ENCODE assay signal across 22 mouse cellular contexts in the genomic region with DNA sequence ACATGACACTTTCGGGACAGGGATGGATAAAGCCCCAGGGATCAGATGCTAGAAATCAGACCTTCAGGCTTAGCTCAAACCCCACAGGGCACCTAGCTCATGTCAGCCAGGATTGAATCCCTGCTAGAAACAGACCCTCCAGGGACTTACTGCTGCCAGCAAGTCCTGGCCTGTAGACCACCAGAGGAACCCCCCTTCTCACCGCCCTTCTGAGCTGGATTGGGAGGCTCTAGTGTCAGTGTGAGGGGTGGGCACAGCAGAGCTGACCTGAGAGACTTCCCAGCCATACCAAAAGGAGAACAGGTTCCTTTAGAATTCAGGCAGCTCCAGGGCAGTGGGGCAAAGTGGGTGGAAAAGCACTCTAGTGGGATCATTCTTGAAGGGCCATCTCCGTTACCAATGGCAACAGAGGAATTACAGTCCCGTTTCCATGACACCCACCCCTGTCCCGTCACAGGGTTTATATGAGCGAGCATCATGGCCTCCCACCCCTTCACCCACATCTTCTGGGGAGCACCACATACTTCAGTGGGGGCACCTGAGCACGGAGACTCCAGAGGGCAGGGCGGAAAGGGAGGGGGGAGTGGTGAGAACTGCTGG. TPM values are rescaled to one million over a fixed set of nuclear protein-coding genes. Genes with fewer than 3 reads are reported as not detected.
A peak's percentile ranks its signal among the peaks of the same experiment; 100 is the strongest.
DNase-seq lines count a peak whose midpoint lies in the region; ATAC-seq and TF ChIP-seq lines count a peak whose summit lies in the region.
"Had no signal": no experiment of that assay in that cellular context is flagged by ENCODE, and none has a peak within 500 bp of the region (broad histone marks: within the 10 kb centered on the region; RNA-seq: fewer than 3 reads in every experiment).

No protein-coding gene starts in this region.

- DNase-seq in embryo, embryonic 10.5 days (ENCODE audit: low spot score), result peak; percentile 21
- DNase-seq in embryo, embryonic 10 days (ENCODE audit: low spot score), result no peak
- no peak for DNase-seq in layer of hippocampus, adult 2 months (ENCODE audit: low spot score in 2 of 2)
- no peak for DNase-seq in layer of hippocampus, postnatal 25 days (ENCODE audit: extremely low spot score in 1 of 2, low spot score in 1 of 2)
- DNase-seq in brain, embryonic 14.5 days (ENCODE audit: low read depth), result peak; percentile 41
- DNase-seq in heart, adult 18-20 months, result no peak
- DNase-seq in urinary bladder, postnatal 10 days (ENCODE audit: low spot score), result no peak
- DNase-seq: cerebellum, adult 11-12 months; gastrocnemius, adult 2 months; heart, adult 11 months; lung, postnatal 10 days; thymus, postnatal 36 days had no signal

- H3K9me3 ChIP-seq in midbrain, embryonic 15.5 days, result no peaks in the 10 kb centered on the region
- H3K9me3 ChIP-seq: G1E; heart, embryonic 15.5 days; limb, embryonic 15.5 days had no signal

- WGBS in midbrain, embryonic 15.5 days, result 36% methylated on average over 8 of the region's 8 CpGs

- TF ChIP-seq POLR2A in brain, embryonic 14.5 days (IDR thresholded peaks at IDR 0.05; ENCODE audit: borderline replicate concordance, extremely low read depth, insufficient read depth, insufficient read length, poor library complexity, severe bottlenecking), result no peak

- no peak for TF ChIP-seq CTCF in layer of hippocampus, adult 2 months (conservative IDR thresholded peaks at IDR 0.05)
- no peak for TF ChIP-seq CTCF in brain, embryonic 14.5 days (IDR thresholded peaks at IDR 0.05; ENCODE audit: borderline replicate concordance, extremely low read depth, insufficient read depth, insufficient read length)

- H3K27ac ChIP-seq in layer of hippocampus, adult 2 months, result peak overlapping the region; percentile 65
- H3K27ac ChIP-seq in midbrain, embryonic 15.5 days, result peak overlapping the region; percentile 49; the same call in 1 of the 2 replicates
- H3K27ac ChIP-seq: gastrocnemius, adult 2 months; heart, embryonic 15.5 days; kidney, postnatal 0 days; limb, embryonic 15.5 days had no signal

- H3K9ac ChIP-seq in midbrain, embryonic 15.5 days, result no peak overlapping the region
- H3K9ac ChIP-seq: heart, embryonic 15.5 days; limb, embryonic 15.5 days had no signal

- peaks cover 49% of the 10 kb centered on the region for H3K4me1 ChIP-seq in midbrain, embryonic 15.5 days
- H3K4me1 ChIP-seq: heart, embryonic 15.5 days; limb, embryonic 15.5 days had no signal

- ATAC-seq in midbrain, embryonic 15.5 days (replicated peaks), result no peak
- ATAC-seq: CD4-positive, CD25-positive, alpha-beta regulatory T cell, adult 4 months; intestine, postnatal 0 days had no signal

- 0 out of 2 replicates have a peak, but pooled peaks cover 4% of the 10 kb centered on the region for H3K36me3 ChIP-seq in midbrain, embryonic 15.5 days (replicated peaks)
- H3K36me3 ChIP-seq: G1E; heart, embryonic 15.5 days; limb, embryonic 15.5 days had no signal

- H3K27me3 ChIP-seq in midbrain, embryonic 15.5 days (replicated peaks), result no peaks in the 10 kb centered on the region

- H3K4me2 ChIP-seq in midbrain, embryonic 15.5 days, result no peak overlapping the region
- H3K4me2 ChIP-seq: heart, embryonic 15.5 days; limb, embryonic 15.5 days had no signal

- H3K4me3 ChIP-seq in layer of hippocampus, adult 2 months, result no peak overlapping the region
- H3K4me3 ChIP-seq in midbrain, embryonic 15.5 days, result no peak overlapping the region
- H3K4me3 ChIP-seq: gastrocnemius, adult 2 months; heart, embryonic 15.5 days; limb, embryonic 15.5 days had no signal

RNA-seq across cellular contexts. Expression of a gene that starts 21.2 kb away (rescaled TPM):
- total RNA-seq in layer of hippocampus, adult 2 months (2021), result 100 to 1,000 TPM; 327 to 335 TPM
- total RNA-seq in layer of hippocampus, postnatal 25 days (2021), result 100 to 1,000 TPM; 277 to 291 TPM
- 64.8 and 105 TPM in 2 replicates for polyA plus RNA-seq in brain, embryonic 14.5 days (2012; rRNA removed)
- polyA plus RNA-seq in midbrain, embryonic 15.5 days (2015; fragmentation: Nextera tagmentation; extraction: Ambion mirVana), result 54.0 and 62.5 TPM in 2 replicates
- under 1 TPM in 1 of 2 experiments, not detected in 1; 0.03 TPM for total RNA-seq in heart, adult 18-20 months (2021)
- total RNA-seq: gastrocnemius, adult 2 months; hematopoietic stem cell, adult 5-6 weeks; megakaryocyte, adult 5-6 weeks had no signal
- polyA plus RNA-seq: CD4-positive, CD25-positive, alpha-beta regulatory T cell, adult 4 months; G1E; kidney, postnatal 0 days had no signal

RNA-seq across cellular contexts. Expression of a gene that starts 43.0 kb away (rescaled TPM):
- total RNA-seq in layer of hippocampus, adult 2 months (2021), result 1,000 to 10,000 TPM; 1,145 to 1,175 TPM
- total RNA-seq in layer of hippocampus, postnatal 25 days (2021), result 1,000 to 10,000 TPM; 1,080 to 1,201 TPM
- 85.1 and 133 TPM in 2 replicates for polyA plus RNA-seq in brain, embryonic 14.5 days (2012; rRNA removed)
- 11.5 and 12.1 TPM in 2 replicates for polyA plus RNA-seq in midbrain, embryonic 15.5 days (2015; fragmentation: Nextera tagmentation; extraction: Ambion mirVana)
- 1,000 to 10,000 TPM; 1,477 to 1,557 TPM for total RNA-seq in heart, adult 18-20 months (2021)
- total RNA-seq: hematopoietic stem cell, adult 5-6 weeks; megakaryocyte, adult 5-6 weeks had no signal
- polyA plus RNA-seq: CD4-positive, CD25-positive, alpha-beta regulatory T cell, adult 4 months; G1E; limb, embryonic 15.5 days; liver, embryonic 16.5 days had no signal

Comparison
In these comparisons a context has a peak if more than half of its experiments do, and no peak if none do; other contexts are left out.
1. DNase-seq: peak in embryo, embryonic 10.5 days (single experiment) and brain, embryonic 14.5 days (single experiment); none in embryo, embryonic 10 days (single experiment), layer of hippocampus, adult 2 months (0 of 2), layer of hippocampus, postnatal 25 days (0 of 2), heart, adult 18-20 months (0 of 2) and urinary bladder, postnatal 10 days (single experiment).
2. RNA of a gene that starts 21.2 kb away (total RNA-seq): 327 to 335 TPM in layer of hippocampus, adult 2 months and 277 to 291 TPM in layer of hippocampus, postnatal 25 days; 0.03 TPM in heart, adult 18-20 months; every median in the first group is over 100 times any median in the second.